Mouse (Mus musculus): Measurements from ENCODE around the gene Ly6g6f. TPM values are rescaled to one million over a fixed set of nuclear protein-coding genes. Genes with fewer than 3 reads are reported as not detected.
A peak's percentile ranks its signal among the peaks of the same experiment; 100 is the strongest.
"Not testable (repeated sequence)": the region's sequence is repeated elsewhere in the genome, so short reads cannot be mapped to it uniquely, and the experiment has no call there.

Ly6g6f gene
- polyA plus RNA-seq, 1 experiment from 2014 or later, result 0.88 TPM

GRCm38 (mm10) chr17:35126206-35126611 is 40.8 kb upstream of the Ly6g6f start, which contains the start of gene D17H6S53E:
Gene D17H6S53E, plus strand, starts transcription at chr17:35126373.
- ATAC-seq (replicated peaks; ENCODE audit: low FRiP score), result peak; percentile 25; the same call in 1 of the 2 replicates
- Histone ChIP-seq H3K4me2 (ENCODE audit: low read depth, low read length, severe bottlenecking) (peak within 1 kb of the TSS; percentile 83), H3K9me3 (ENCODE audit: control insufficient read depth, low read length) (no peaks in the 10 kb centered on the region), H3K4me1 (replicated peaks; ENCODE audit: control insufficient read depth, insufficient read depth, low read length) (peaks cover 11% of the 10 kb centered on the region; the same call in 1 of the 2 replicates), H3K4me3 (ENCODE audit: low read depth, low read length) (peak within 1 kb of the TSS; percentile 65), H3K9ac (ENCODE audit: low read length) (peak within 1 kb of the TSS; percentile 84), H3K27ac (ENCODE audit: low read depth, low read length) (0 out of 2 replicates have a peak within 1 kb of the TSS, but pooled peaks have one; percentile 37), H3K36me3 (ENCODE audit: control insufficient read depth, insufficient read depth, low read length) (no peaks in the 10 kb centered on the region), H3K27me3 (ENCODE audit: control insufficient read depth, insufficient read depth, low read length) (no peaks in the 10 kb centered on the region)
- peak; percentile 83 for DNase-seq (ENCODE audit: low spot score)
- under 1% methylated on average over 36 of the region's 36 CpGs for WGBS

DNA sequence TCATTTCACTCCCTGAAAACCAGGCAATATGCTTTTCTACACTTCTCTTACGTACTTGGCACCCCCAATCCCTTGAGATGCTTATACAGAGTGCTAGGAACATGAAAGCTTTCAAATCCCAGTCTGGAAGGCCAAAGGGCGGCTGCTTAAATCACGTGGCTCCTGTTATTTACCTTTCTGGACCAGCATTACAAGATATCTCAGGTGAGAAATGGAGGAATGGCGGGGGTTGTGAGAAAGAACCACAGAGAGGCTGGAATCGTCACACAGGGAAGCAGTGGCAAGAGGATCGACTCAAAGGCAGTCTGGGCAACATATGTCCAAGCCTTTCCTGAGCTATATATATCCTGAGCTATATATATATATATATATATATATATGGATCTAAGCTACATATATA is 40.2 kb upstream of the Ly6g6f start:
- H3K9ac ChIP-seq (ENCODE audit: low read length), result peak overlapping the region; percentile 84; the same call in 1 of the 2 replicates
- no peak for DNase-seq (ENCODE audit: low spot score)
- no peaks in the 10 kb centered on the region for H3K9me3 ChIP-seq (ENCODE audit: control insufficient read depth, low read length)
- peaks cover 11% of the 10 kb centered on the region; the same call in 1 of the 2 replicates for H3K4me1 ChIP-seq (replicated peaks; ENCODE audit: control insufficient read depth, insufficient read depth, low read length)
- 36% methylated on average over 6 of the region's 6 CpGs for WGBS
- H3K4me2 ChIP-seq (ENCODE audit: low read depth, low read length, severe bottlenecking), result peak overlapping the region; percentile 83
- no peaks in the 10 kb centered on the region for H3K27me3 ChIP-seq (ENCODE audit: control insufficient read depth, insufficient read depth, low read length)
- no peaks in the 10 kb centered on the region for H3K36me3 ChIP-seq (ENCODE audit: control insufficient read depth, insufficient read depth, low read length)
- ATAC-seq (replicated peaks; ENCODE audit: low FRiP score), result no peak
- H3K4me3 ChIP-seq (ENCODE audit: low read depth, low read length), result peak overlapping the region; percentile 65
- H3K27ac ChIP-seq (ENCODE audit: low read depth, low read length), result 0 out of 2 replicates have a peak overlapping the region, but pooled peaks have one; percentile 37

- Histone ChIP-seq H3K4me3 (ENCODE audit: low read depth, low read length) (no peak overlapping the region), H3K4me1 (replicated peaks; ENCODE audit: control insufficient read depth, insufficient read depth, low read length) (peaks cover 14% of the 10 kb centered on the region; the same call in 1 of the 2 replicates), H3K27ac (ENCODE audit: low read depth, low read length) (no peak overlapping the region), H3K27me3 (ENCODE audit: control insufficient read depth, insufficient read depth, low read length) (no peaks in the 10 kb centered on the region), H3K36me3 (ENCODE audit: control insufficient read depth, insufficient read depth, low read length) (no peaks in the 10 kb centered on the region), H3K9me3 (ENCODE audit: control insufficient read depth, low read length) (no peaks in the 10 kb centered on the region), H3K4me2 (ENCODE audit: low read depth, low read length, severe bottlenecking) (no peak overlapping the region), H3K9ac (ENCODE audit: low read length) (no peak overlapping the region)
- WGBS, result 89% methylated on average over 1 of the region's 1 CpGs
- no peak for DNase-seq (ENCODE audit: low spot score)
- ATAC-seq (replicated peaks; ENCODE audit: low FRiP score), result no peak
Measured at GRCm38 (mm10) chr17:35125081-35125480, 39.7 kb upstream of the Ly6g6f start.

DNA sequence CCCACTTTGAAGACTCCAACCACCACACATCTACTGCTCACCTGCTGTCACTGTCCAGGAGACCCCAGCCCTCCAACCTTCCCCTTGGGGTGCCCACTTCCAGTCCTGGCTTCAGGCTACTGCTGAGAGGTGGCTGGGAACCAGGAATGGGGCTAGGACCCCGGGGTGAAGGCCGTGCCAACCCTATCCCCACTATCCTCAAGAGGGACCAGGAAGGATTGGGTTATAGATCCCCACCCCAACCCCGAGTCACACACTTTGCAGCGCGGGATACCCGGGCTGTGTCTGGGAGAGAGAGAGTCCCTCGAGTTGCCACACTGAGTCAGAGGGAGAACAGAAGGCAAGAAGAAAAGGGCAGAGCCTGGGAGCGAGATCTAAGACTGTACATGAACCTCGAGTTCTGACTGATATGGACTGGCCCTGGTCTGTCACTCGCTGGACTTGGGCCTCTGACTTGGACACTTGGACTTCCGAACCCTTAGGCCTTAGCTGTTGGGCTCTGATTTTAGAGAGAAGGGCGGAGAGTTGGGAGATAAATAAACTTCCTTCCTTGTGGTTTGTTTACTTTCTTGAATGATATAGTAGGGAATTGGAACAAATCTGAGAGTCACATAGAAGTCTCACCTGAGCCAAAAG is 39.0 kb upstream of the Ly6g6f start:
- H3K27ac ChIP-seq (ENCODE audit: low read depth, low read length); ATAC-seq (replicated peaks; ENCODE audit: low FRiP score); H3K4me2 ChIP-seq (ENCODE audit: low read depth, low read length, severe bottlenecking); DNase-seq (ENCODE audit: low spot score); H3K9me3 ChIP-seq (ENCODE audit: control insufficient read depth, low read length); H3K27me3 ChIP-seq (ENCODE audit: control insufficient read depth, insufficient read depth, low read length); H3K36me3 ChIP-seq (ENCODE audit: control insufficient read depth, insufficient read depth, low read length); H3K4me3 ChIP-seq (ENCODE audit: low read depth, low read length); H3K9ac ChIP-seq (ENCODE audit: low read length): not testable (repeated sequence)
- WGBS, result 92% methylated on average over 12 of the region's 12 CpGs
- H3K4me1 ChIP-seq (replicated peaks; ENCODE audit: control insufficient read depth, insufficient read depth, low read length), result peaks cover 15% of the 10 kb centered on the region; the same call in 1 of the 2 replicates

DNA sequence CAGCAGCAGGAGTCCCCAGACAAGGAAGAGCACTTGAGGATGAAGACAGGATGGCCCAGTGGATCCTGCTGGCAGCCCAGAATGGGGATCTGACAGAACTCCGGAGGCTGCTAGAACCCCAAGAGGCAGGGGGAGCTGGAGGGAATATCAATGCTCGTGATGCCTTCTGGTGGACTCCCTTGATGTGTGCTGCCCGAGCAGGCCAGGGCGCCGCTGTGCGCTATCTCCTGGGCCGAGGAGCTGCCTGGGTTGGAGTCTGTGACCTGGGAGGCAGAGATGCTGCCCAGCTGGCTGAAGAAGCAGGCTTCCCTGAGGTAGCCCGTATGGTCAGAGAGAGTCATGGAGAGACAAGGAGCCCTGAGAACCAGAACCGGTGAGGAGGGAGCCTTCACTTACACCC is 37.9 kb upstream of the Ly6g6f start:
- not testable (repeated sequence) for H3K4me2 ChIP-seq (ENCODE audit: low read depth, low read length, severe bottlenecking); ATAC-seq (replicated peaks; ENCODE audit: low FRiP score); H3K36me3 ChIP-seq (ENCODE audit: control insufficient read depth, insufficient read depth, low read length); DNase-seq (ENCODE audit: low spot score); H3K27me3 ChIP-seq (ENCODE audit: control insufficient read depth, insufficient read depth, low read length); H3K9ac ChIP-seq (ENCODE audit: low read length); H3K27ac ChIP-seq (ENCODE audit: low read depth, low read length); H3K9me3 ChIP-seq (ENCODE audit: control insufficient read depth, low read length); H3K4me3 ChIP-seq (ENCODE audit: low read depth, low read length)
- 89% methylated on average over 9 of the region's 9 CpGs for WGBS
- H3K4me1 ChIP-seq (replicated peaks; ENCODE audit: control insufficient read depth, insufficient read depth, low read length), result peaks cover 15% of the 10 kb centered on the region; the same call in 1 of the 2 replicates

- Histone ChIP-seq H3K4me3 (ENCODE audit: low read depth, low read length) (peak within 1 kb of the TSS; percentile 81), H3K36me3 (ENCODE audit: control insufficient read depth, insufficient read depth, low read length) (peaks cover 9% of the 10 kb centered on the region; the same call in 1 of the 2 replicates), H3K9me3 (ENCODE audit: control insufficient read depth, low read length) (no peaks in the 10 kb centered on the region), H3K9ac (ENCODE audit: low read length) (peak within 1 kb of the TSS; percentile 88), H3K4me1 (replicated peaks; ENCODE audit: control insufficient read depth, insufficient read depth, low read length) (peaks cover 13% of the 10 kb centered on the region; the same call in 1 of the 2 replicates), H3K27ac (ENCODE audit: low read depth, low read length) (peak within 1 kb of the TSS; percentile 90), H3K4me2 (ENCODE audit: low read depth, low read length, severe bottlenecking) (peak within 1 kb of the TSS; percentile 98), H3K27me3 (ENCODE audit: control insufficient read depth, insufficient read depth, low read length) (no peaks in the 10 kb centered on the region)
- DNase-seq (ENCODE audit: low spot score) (peak; percentile 69), ATAC-seq (replicated peaks; ENCODE audit: low FRiP score) (no peak)
- under 1% methylated on average over 19 of the region's 19 CpGs for WGBS
Measured at GRCm38 (mm10) chr17:35121871-35122303, 36.5 kb upstream of the Ly6g6f start, which contains the start of gene Csnk2b. Gene Csnk2b, minus strand, starts transcription at chr17:35122053.

- DNase-seq (ENCODE audit: low spot score) (peak; percentile 98), ATAC-seq (replicated peaks; ENCODE audit: low FRiP score) (peak; percentile 92)
- no peaks in the 10 kb centered on the region for H3K27me3 ChIP-seq (ENCODE audit: control insufficient read depth, insufficient read depth, low read length)
- peaks cover 10% of the 10 kb centered on the region; the same call in 1 of the 2 replicates for H3K36me3 ChIP-seq (ENCODE audit: control insufficient read depth, insufficient read depth, low read length)
- under 1% methylated on average over 50 of the region's 50 CpGs for WGBS
- peak within 1 kb of the TSS; percentile 81 for H3K4me3 ChIP-seq (ENCODE audit: low read depth, low read length)
- peak within 1 kb of the TSS; percentile 88 for H3K9ac ChIP-seq (ENCODE audit: low read length)
- H3K4me1 ChIP-seq (replicated peaks; ENCODE audit: control insufficient read depth, insufficient read depth, low read length), result peaks cover 8% of the 10 kb centered on the region; the same call in 1 of the 2 replicates
- no peaks in the 10 kb centered on the region for H3K9me3 ChIP-seq (ENCODE audit: control insufficient read depth, low read length)
- H3K27ac ChIP-seq (ENCODE audit: low read depth, low read length), result peak within 1 kb of the TSS; percentile 90
- H3K4me2 ChIP-seq (ENCODE audit: low read depth, low read length, severe bottlenecking), result peak within 1 kb of the TSS; percentile 98
Measured at GRCm38 (mm10) chr17:35121143-35121799, 35.9 kb upstream of the Ly6g6f start, which contains the start of gene Gpank1. Gene Gpank1, plus strand, starts transcription at chr17:35121455.

GRCm38 (mm10) chr17:35120745-35121142 is 35.3 kb upstream of the Ly6g6f start:
- Histone ChIP-seq H3K4me1 (replicated peaks; ENCODE audit: control insufficient read depth, insufficient read depth, low read length) (peaks cover 8% of the 10 kb centered on the region; the same call in 1 of the 2 replicates), H3K4me3 (ENCODE audit: low read depth, low read length) (peak overlapping the region; percentile 81), H3K9me3 (ENCODE audit: control insufficient read depth, low read length) (no peaks in the 10 kb centered on the region), H3K36me3 (ENCODE audit: control insufficient read depth, insufficient read depth, low read length) (peaks cover 13% of the 10 kb centered on the region; the same call in 1 of the 2 replicates), H3K27me3 (ENCODE audit: control insufficient read depth, insufficient read depth, low read length) (no peaks in the 10 kb centered on the region), H3K9ac (ENCODE audit: low read length) (peak overlapping the region; percentile 88), H3K27ac (ENCODE audit: low read depth, low read length) (no peak overlapping the region), H3K4me2 (ENCODE audit: low read depth, low read length, severe bottlenecking) (peak overlapping the region; percentile 98)
- no peak for ATAC-seq (replicated peaks; ENCODE audit: low FRiP score)
- under 1% methylated on average over 33 of the region's 33 CpGs for WGBS
- no peak for DNase-seq (ENCODE audit: low spot score)
